10 mouse cellular contexts compared by ENCODE assay signal in the genomic region with DNA sequence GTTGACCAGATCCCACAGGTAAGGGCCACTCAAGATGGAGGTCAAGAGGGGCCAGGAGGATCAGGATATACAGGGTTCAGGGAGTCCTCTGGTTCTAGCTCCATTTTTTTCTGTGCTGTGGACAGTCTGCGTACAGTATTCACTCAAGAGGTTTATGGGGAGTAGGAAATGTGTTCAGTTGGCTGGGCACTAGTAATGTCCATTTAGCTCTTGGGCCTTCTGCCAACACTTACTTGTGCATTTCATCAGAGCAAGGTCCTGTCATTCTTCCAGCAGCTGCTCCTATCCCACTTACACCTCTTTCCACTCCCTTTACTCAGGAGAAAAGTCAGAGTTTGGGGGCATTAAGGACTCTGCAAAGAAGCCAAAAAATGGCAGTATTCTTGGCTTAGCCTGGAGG. TPM values are rescaled to one million over a fixed set of nuclear protein-coding genes. Genes with fewer than 3 reads are reported as not detected.
A peak's percentile ranks its signal among the peaks of the same experiment; 100 is the strongest.
DNase-seq lines count a peak whose midpoint lies in the region; ATAC-seq and TF ChIP-seq lines count a peak whose summit lies in the region.
"Had no signal": no experiment of that assay in that cellular context is flagged by ENCODE, and none has a peak within 500 bp of the region (broad histone marks: within the 10 kb centered on the region; RNA-seq: fewer than 3 reads in every experiment).

No protein-coding gene starts in this region.

- H3K4me1 ChIP-seq in kidney, embryonic 15.5 days: 0 out of 2 replicates have a peak, but pooled peaks cover 4% of the 10 kb centered on the region
- H3K4me1 ChIP-seq in lung, embryonic 14.5 days (ENCODE audit: insufficient read depth): peaks cover 10% of the 10 kb centered on the region; the same call in 1 of the 2 replicates

- DNase-seq in kidney, adult 18-20 months: peak; percentile 38
- peak; percentile 87 for DNase-seq in brain, adult 2 months (ENCODE audit: low read depth, low spot score)
- DNase-seq in cerebellum, adult 9-11 months: peak; percentile 74
- DNase-seq in lung, embryonic 14.5 days: peak; percentile 84
- DNase-seq in frontal cortex, adult 2 months (ENCODE audit: extremely low spot score in 1 of 2, low spot score in 1 of 2): no peak
- no peak for DNase-seq in thymus, postnatal 36 days

- no peaks in the 10 kb centered on the region for H3K9me3 ChIP-seq in kidney, embryonic 15.5 days (replicated peaks)
- no peaks in the 10 kb centered on the region for H3K9me3 ChIP-seq in lung, embryonic 14.5 days (ENCODE audit: low read depth, low read length)
- H3K9me3 ChIP-seq: neural tube, embryonic 12.5 days; stomach, embryonic 15.5 days had no signal

- peaks cover 32% of the 10 kb centered on the region for H3K36me3 ChIP-seq in kidney, embryonic 15.5 days
- H3K36me3 ChIP-seq in lung, embryonic 14.5 days (ENCODE audit: insufficient read depth): peaks cover 31% of the 10 kb centered on the region

- no peak overlapping the region for H3K27ac ChIP-seq in kidney, embryonic 15.5 days
- no peak overlapping the region for H3K27ac ChIP-seq in lung, embryonic 14.5 days (ENCODE audit: low read depth)
- H3K27ac ChIP-seq: neural tube, embryonic 12.5 days; stomach, embryonic 15.5 days had no signal

- 77% methylated on average over 1 of the region's 1 CpGs for WGBS in kidney, embryonic 15.5 days
- WGBS in lung, embryonic 14.5 days: 57% methylated on average over 1 of the region's 1 CpGs

- H3K4me2 ChIP-seq in kidney, embryonic 15.5 days: no peak overlapping the region
- H3K4me2 ChIP-seq in lung, embryonic 14.5 days: no peak overlapping the region
- H3K4me2 ChIP-seq: neural tube, embryonic 12.5 days; stomach, embryonic 15.5 days had no signal

- H3K9ac ChIP-seq in kidney, embryonic 15.5 days: no peak overlapping the region
- no peak overlapping the region for H3K9ac ChIP-seq in lung, embryonic 14.5 days
- H3K9ac ChIP-seq: neural tube, embryonic 12.5 days; stomach, embryonic 15.5 days had no signal

- ATAC-seq in kidney, embryonic 15.5 days (replicated peaks; ENCODE audit: low FRiP score): no peak
- ATAC-seq in lung, embryonic 14.5 days (ENCODE audit: insufficient read depth): peak; percentile 52
- no peak for ATAC-seq in erythroblast, adult 5-6 weeks (replicated peaks; ENCODE audit: low FRiP score, poor library complexity, severe bottlenecking)

- no peak overlapping the region for H3K4me3 ChIP-seq in kidney, embryonic 15.5 days (replicated peaks)
- no peak overlapping the region for H3K4me3 ChIP-seq in lung, embryonic 14.5 days (ENCODE audit: low read depth, low read length)
- H3K4me3 ChIP-seq: neural tube, embryonic 12.5 days; stomach, embryonic 15.5 days had no signal

- no peaks in the 10 kb centered on the region for H3K27me3 ChIP-seq in kidney, embryonic 15.5 days
- H3K27me3 ChIP-seq in lung, embryonic 14.5 days (ENCODE audit: insufficient read depth, low read length): no peaks in the 10 kb centered on the region
- H3K27me3 ChIP-seq: neural tube, embryonic 12.5 days; stomach, embryonic 15.5 days had no signal

- no peak for TF ChIP-seq CTCF in lung, embryonic 14.5 days (IDR thresholded peaks at IDR 0.05; ENCODE audit: low read depth)

RNA-seq across cellular contexts. Expression of a gene that starts 33.4 kb away (rescaled TPM):
- 46.7 and 51.3 TPM in 2 replicates for polyA plus RNA-seq in kidney, embryonic 15.5 days (2015; fragmentation: Nextera tagmentation; extraction: Ambion mirVana)
- polyA plus RNA-seq in lung, embryonic 14.5 days (2014; fragmentation: Nextera tagmentation; extraction: Ambion mirVana): 128 and 145 TPM in 2 replicates
- polyA plus RNA-seq in frontal cortex, adult 2 months (2012; rRNA removed): 146 and 154 TPM in 2 replicates
- total RNA-seq in erythroblast, adult 5-6 weeks (2015; ENCODE audit: low replicate concordance): 5.6 and 20.9 TPM in 2 replicates
- total RNA-seq in erythroblast, adult 5-6 weeks (2017; ENCODE audit: low replicate concordance): 10.6 and 21.7 TPM in 2 replicates

Comparison
In these comparisons a context has a peak if more than half of its experiments do, and no peak if none do; other contexts are left out.
1. DNase-seq: peak in kidney, adult 18-20 months (single experiment), brain, adult 2 months (single experiment), cerebellum, adult 9-11 months (single experiment) and lung, embryonic 14.5 days (single experiment); none in frontal cortex, adult 2 months (0 of 2) and thymus, postnatal 36 days (0 of 2).